Mouse (Mus musculus) urinary bladder, adult 18-20 months (tissue): ENCODE data around the gene Dchs1.
A peak's percentile ranks its signal among the peaks of the same experiment; 100 is the strongest.

Experiments
- DNase-seq, 2 experiments: peaks; one replicate each; pipeline ENCODE4 v3.0.0; 2022; ENCODE audit warnings: low spot score in 2 of 2, mixed read lengths in 2 of 2

Dchs1 gene

GRCm38 (mm10) chr7:105787285-105788140 is at the start of gene Dchs1:
TSS of gene Dchs1 (minus strand) at chr7:105787654.
- DNase-seq, result no peak

GRCm38 (mm10) chr7:105824281-105824680 is 36.8 kb upstream of the Dchs1 start:
- no peak for DNase-seq

- no peak for DNase-seq
Observed at GRCm38 (mm10) chr7:105818483-105818882, 31.0 kb upstream of the Dchs1 start.

- no peak for DNase-seq
Observed at GRCm38 (mm10) chr7:105816736-105817135, 29.3 kb upstream of the Dchs1 start.

- no peak for DNase-seq
Observed at GRCm38 (mm10) chr7:105813326-105813725, 25.9 kb upstream of the Dchs1 start.

- DNase-seq, result no peak
Observed at GRCm38 (mm10) chr7:105812566-105812965, 25.1 kb upstream of the Dchs1 start.

GRCm38 (mm10) chr7:105811516-105811915 is 24.1 kb upstream of the Dchs1 start:
- DNase-seq, result no peak

- peak; percentile 99 to 100 for DNase-seq
Observed at GRCm38 (mm10) chr7:105810877-105811489, 23.5 kb upstream of the Dchs1 start, which contains the start of gene Mrpl17. TSS of gene Mrpl17 (minus strand) at chr7:105811099.

GRCm38 (mm10) chr7:105810280-105810876 is 22.9 kb upstream of the Dchs1 start:
- DNase-seq, result no peak

GRCm38 (mm10) chr7:105809836-105810235 is 22.4 kb upstream of the Dchs1 start:
- no peak for DNase-seq

GRCm38 (mm10) chr7:105808385-105808784 is 20.9 kb upstream of the Dchs1 start:
- no peak for DNase-seq

- no peak for DNase-seq
Observed at GRCm38 (mm10) chr7:105806716-105807115, 19.3 kb upstream of the Dchs1 start.

GRCm38 (mm10) chr7:105806125-105806524 is 18.7 kb upstream of the Dchs1 start:
- DNase-seq, result no peak

- no peak for DNase-seq
Observed at GRCm38 (mm10) chr7:105803428-105803827, 16.0 kb upstream of the Dchs1 start.

- no peak for DNase-seq
Observed at GRCm38 (mm10) chr7:105802771-105803170, 15.3 kb upstream of the Dchs1 start.

GRCm38 (mm10) chr7:105802312-105802711 is 14.9 kb upstream of the Dchs1 start:
- no peak for DNase-seq

- DNase-seq, result no peak
Observed at GRCm38 (mm10) chr7:105796972-105797371, 9.5 kb upstream of the Dchs1 start.

- DNase-seq, result no peak
Observed at GRCm38 (mm10) chr7:105795759-105796366, 8.4 kb upstream of the Dchs1 start.

- DNase-seq, result no peak
Observed at GRCm38 (mm10) chr7:105793701-105794100, 6.2 kb upstream of the Dchs1 start.

- DNase-seq, result no peak
Observed at GRCm38 (mm10) chr7:105791147-105791546, 3.7 kb upstream of the Dchs1 start.

- no peak for DNase-seq
Observed at GRCm38 (mm10) chr7:105786506-105787284, 759 bp downstream of the Dchs1 start.
